Mouse (Mus musculus) sigmoid colon, adult 10 weeks (tissue): Measurements from ENCODE around the gene Gltp. TPM values are rescaled to one million over a fixed set of nuclear protein-coding genes. Genes with fewer than 3 reads are reported as not detected.

Experiments used
- polyA plus RNA-seq: library from polyadenylated mRNA; stranded (reverse); fragments of 350-450 nt; fragmentation: Illumina TruSeq; extraction: RNeasy Lipid Tissue Mini Kit (QIAGEN cat#74804); gene quantifications from one replicate; pipeline ENCODE4 v1.2.3, GENCODE M21; 2014; ENCODE audit warnings: low read depth, low replicate concordance

Gltp gene
- polyA plus RNA-seq = 40.3 TPM

GRCm38 (mm10) chr5:114690633-114691567 is at the start of gene Gltp:
Gltp (minus strand) TSS chr5:114690984.

GRCm38 (mm10) chr5:114707265-114708068 is 16.7 kb upstream of the Gltp start, which contains the start of gene Tchp:
Tchp (plus strand) TSS chr5:114707760.

GRCm38 (mm10) chr5:114658255-114658654 is 32.5 kb downstream of the Gltp start, which contains the start of gene Trpv4:
Trpv4 (minus strand) TSS chr5:114658421.

Other genes starting within 250 kb of the Gltp start
- gene Mmab, start 246.9 kb downstream of the Gltp start, polyA plus RNA-seq = 7.3 TPM
- gene Mvk, start 246.7 kb downstream of the Gltp start, polyA plus RNA-seq = 0.41 TPM
- gene Fam222a, start 123.0 kb downstream of the Gltp start, polyA plus RNA-seq = 0.47 TPM
- not detected for gene Trpv4, start 32.6 kb downstream of the Gltp start, polyA plus RNA-seq
- 1.9 TPM for gene Tchp, start 16.8 kb upstream of the Gltp start, polyA plus RNA-seq
- 102 TPM for gene Ankrd13a, start 83.7 kb upstream of the Gltp start, polyA plus RNA-seq
- 17.1 TPM for gene Git2, start 84.5 kb upstream of the Gltp start, polyA plus RNA-seq
- 28.1 TPM for gene 1500011B03Rik, start 132.5 kb upstream of the Gltp start, polyA plus RNA-seq
- gene 4930519G04Rik, start 162.7 kb upstream of the Gltp start, polyA plus RNA-seq = not detected
- not detected for gene Gm9936, start 167.7 kb upstream of the Gltp start, polyA plus RNA-seq
- 90.8 TPM for gene Oasl2, start 206.0 kb upstream of the Gltp start, polyA plus RNA-seq
- 4.2 TPM for gene Oasl1, start 232.3 kb upstream of the Gltp start, polyA plus RNA-seq